Mouse (Mus musculus): Measurements from ENCODE around the gene Tmem38b. TPM values are rescaled to one million over a fixed set of nuclear protein-coding genes. Genes with fewer than 3 reads are reported as not detected.
A peak's percentile ranks its signal among the peaks of the same experiment; 100 is the strongest.

Gene Tmem38b
- polyA plus RNA-seq (2016; fragmentation: Nextera tagmentation; extraction: Ambion mirVana), result 7.6 and 7.7 TPM in 2 replicates

GRCm38 (mm10) chr4:53825821-53826605 is at the start of gene Tmem38b:
Gene Tmem38b (plus strand): TSS chr4:53826045.
- Histone ChIP-seq H3K4me3 (replicated peaks) (peak within 1 kb of the TSS; percentile 83), H3K27me3 (no peaks in the 10 kb centered on the region), H3K27ac (no peak within 1 kb of the TSS), H3K36me3 (no peaks in the 10 kb centered on the region), H3K4me2 (peak within 1 kb of the TSS; percentile 62), H3K9me3 (no peaks in the 10 kb centered on the region), H3K9ac (replicated peaks) (peak within 1 kb of the TSS; percentile 73), H3K4me1 (replicated peaks) (0 out of 2 replicates have a peak, but pooled peaks cover 5% of the 10 kb centered on the region)
- WGBS, result under 1% methylated on average over 55 of the region's 55 CpGs
- ATAC-seq (ENCODE audit: insufficient number of reproducible peaks, insufficient read depth, low FRiP score, low TSS enrichment, low read depth), result peak; percentile 83

- no peaks in the 10 kb centered on the region for H3K36me3 ChIP-seq
- no peaks in the 10 kb centered on the region for H3K9me3 ChIP-seq
- no peak overlapping the region for H3K4me2 ChIP-seq
- peaks cover 36% of the 10 kb centered on the region for H3K27me3 ChIP-seq
- no peak overlapping the region for H3K4me3 ChIP-seq (replicated peaks)
- peaks cover 8% of the 10 kb centered on the region; the same call in 1 of the 2 replicates for H3K4me1 ChIP-seq (replicated peaks)
- no peak overlapping the region for H3K27ac ChIP-seq
- 55% methylated on average over 4 of the region's 4 CpGs for WGBS
- ATAC-seq (ENCODE audit: insufficient number of reproducible peaks, insufficient read depth, low FRiP score, low TSS enrichment, low read depth), result no peak
- no peak overlapping the region for H3K9ac ChIP-seq (replicated peaks)
These were observed 44.4 kb upstream of the Tmem38b start for GRCm38 (mm10) chr4:53781396-53781795.

- ATAC-seq (ENCODE audit: insufficient number of reproducible peaks, insufficient read depth, low FRiP score, low TSS enrichment, low read depth), result no peak
- no peaks in the 10 kb centered on the region for H3K9me3 ChIP-seq
- H3K9ac ChIP-seq (replicated peaks), result no peak overlapping the region
- WGBS, result 32% methylated on average over 14 of the region's 14 CpGs
- peaks cover 26% of the 10 kb centered on the region for H3K27me3 ChIP-seq
- H3K27ac ChIP-seq, result no peak overlapping the region
- no peak overlapping the region for H3K4me2 ChIP-seq
- H3K4me1 ChIP-seq (replicated peaks), result peaks cover 8% of the 10 kb centered on the region; the same call in 1 of the 2 replicates
- H3K4me3 ChIP-seq (replicated peaks), result no peak overlapping the region
- no peaks in the 10 kb centered on the region for H3K36me3 ChIP-seq
These were observed 43.4 kb upstream of the Tmem38b start for GRCm38 (mm10) chr4:53782216-53783070.

- Histone ChIP-seq H3K9me3 (no peaks in the 10 kb centered on the region), H3K4me2 (no peak overlapping the region), H3K36me3 (no peaks in the 10 kb centered on the region), H3K4me3 (replicated peaks) (no peak overlapping the region), H3K9ac (replicated peaks) (no peak overlapping the region), H3K27me3 (no peaks in the 10 kb centered on the region), H3K27ac (no peak overlapping the region), H3K4me1 (replicated peaks) (no peaks in the 10 kb centered on the region)
- no peak for ATAC-seq (ENCODE audit: insufficient number of reproducible peaks, insufficient read depth, low FRiP score, low TSS enrichment, low read depth)
- WGBS, result 81% methylated on average over 15 of the region's 15 CpGs
These were observed 40.0 kb upstream of the Tmem38b start for GRCm38 (mm10) chr4:53785746-53786398.

GRCm38 (mm10) chr4:53786851-53787250 is 39.0 kb upstream of the Tmem38b start:
- 78% methylated on average over 5 of the region's 5 CpGs for WGBS
- Histone ChIP-seq H3K27ac (no peak overlapping the region), H3K4me2 (no peak overlapping the region), H3K27me3 (no peaks in the 10 kb centered on the region), H3K4me1 (replicated peaks) (no peaks in the 10 kb centered on the region), H3K4me3 (replicated peaks) (no peak overlapping the region), H3K9me3 (no peaks in the 10 kb centered on the region), H3K36me3 (no peaks in the 10 kb centered on the region), H3K9ac (replicated peaks) (no peak overlapping the region)
- ATAC-seq (ENCODE audit: insufficient number of reproducible peaks, insufficient read depth, low FRiP score, low TSS enrichment, low read depth), result no peak

- no peak overlapping the region for H3K4me3 ChIP-seq (replicated peaks)
- no peaks in the 10 kb centered on the region for H3K9me3 ChIP-seq
- H3K27me3 ChIP-seq, result no peaks in the 10 kb centered on the region
- H3K9ac ChIP-seq (replicated peaks), result no peak overlapping the region
- no peaks in the 10 kb centered on the region for H3K36me3 ChIP-seq
- no peak overlapping the region for H3K4me2 ChIP-seq
- WGBS, result 14% methylated on average over 4 of the region's 4 CpGs
- ATAC-seq (ENCODE audit: insufficient number of reproducible peaks, insufficient read depth, low FRiP score, low TSS enrichment, low read depth), result no peak
- no peak overlapping the region for H3K27ac ChIP-seq
- H3K4me1 ChIP-seq (replicated peaks), result no peaks in the 10 kb centered on the region
These were observed 36.5 kb upstream of the Tmem38b start for GRCm38 (mm10) chr4:53789346-53789745.

GRCm38 (mm10) chr4:53794257-53794966 is 31.4 kb upstream of the Tmem38b start:
- no peak overlapping the region for H3K4me2 ChIP-seq
- no peak overlapping the region for H3K27ac ChIP-seq
- H3K9me3 ChIP-seq, result no peaks in the 10 kb centered on the region
- no peaks in the 10 kb centered on the region for H3K36me3 ChIP-seq
- H3K27me3 ChIP-seq, result peaks cover 5% of the 10 kb centered on the region; the same call in 1 of the 2 replicates
- no peak overlapping the region for H3K9ac ChIP-seq (replicated peaks)
- no peaks in the 10 kb centered on the region for H3K4me1 ChIP-seq (replicated peaks)
- 95% methylated on average over 5 of the region's 5 CpGs for WGBS
- no peak overlapping the region for H3K4me3 ChIP-seq (replicated peaks)
- ATAC-seq (ENCODE audit: insufficient number of reproducible peaks, insufficient read depth, low FRiP score, low TSS enrichment, low read depth), result no peak

GRCm38 (mm10) chr4:53795086-53795485 is 30.8 kb upstream of the Tmem38b start:
- peaks cover 5% of the 10 kb centered on the region; the same call in 1 of the 2 replicates for H3K27me3 ChIP-seq
- no peak overlapping the region for H3K4me2 ChIP-seq
- H3K4me1 ChIP-seq (replicated peaks), result 0 out of 2 replicates have a peak, but pooled peaks cover 2% of the 10 kb centered on the region
- H3K9ac ChIP-seq (replicated peaks), result no peak overlapping the region
- H3K36me3 ChIP-seq, result no peaks in the 10 kb centered on the region
- H3K27ac ChIP-seq, result no peak overlapping the region
- no peaks in the 10 kb centered on the region for H3K9me3 ChIP-seq
- WGBS, result 56% methylated on average over 2 of the region's 2 CpGs
- ATAC-seq (ENCODE audit: insufficient number of reproducible peaks, insufficient read depth, low FRiP score, low TSS enrichment, low read depth), result no peak
- H3K4me3 ChIP-seq (replicated peaks), result no peak overlapping the region

- 77% methylated on average over 2 of the region's 2 CpGs for WGBS
- no peak overlapping the region for H3K4me3 ChIP-seq (replicated peaks)
- no peaks in the 10 kb centered on the region for H3K9me3 ChIP-seq
- H3K4me2 ChIP-seq, result no peak overlapping the region
- H3K27ac ChIP-seq, result no peak overlapping the region
- peaks cover 5% of the 10 kb centered on the region; the same call in 1 of the 2 replicates for H3K27me3 ChIP-seq
- ATAC-seq (ENCODE audit: insufficient number of reproducible peaks, insufficient read depth, low FRiP score, low TSS enrichment, low read depth), result no peak
- no peak overlapping the region for H3K9ac ChIP-seq (replicated peaks)
- 0 out of 2 replicates have a peak, but pooled peaks cover 2% of the 10 kb centered on the region for H3K4me1 ChIP-seq (replicated peaks)
- H3K36me3 ChIP-seq, result no peaks in the 10 kb centered on the region
These were observed 30.1 kb upstream of the Tmem38b start for GRCm38 (mm10) chr4:53795706-53796105.

- ATAC-seq (ENCODE audit: insufficient number of reproducible peaks, insufficient read depth, low FRiP score, low TSS enrichment, low read depth), result no peak
These were observed 28.7 kb upstream of the Tmem38b start for GRCm38 (mm10) chr4:53796865-53797772.

More at GRCm38 (mm10) chr4:53796865-53797772, 28.7 kb upstream of the Tmem38b start:
- Histone ChIP-seq H3K9me3 (no peaks in the 10 kb centered on the region), H3K4me3 (replicated peaks) (no peak overlapping the region), H3K27me3 (peaks cover 5% of the 10 kb centered on the region; the same call in 1 of the 2 replicates), H3K27ac (no peak overlapping the region), H3K4me2 (no peak overlapping the region), H3K9ac (replicated peaks) (no peak overlapping the region), H3K4me1 (replicated peaks) (0 out of 2 replicates have a peak, but pooled peaks cover 2% of the 10 kb centered on the region), H3K36me3 (no peaks in the 10 kb centered on the region)
- WGBS, result 31% methylated on average over 18 of the region's 18 CpGs

Measured in limb, embryonic 12.5 days (tissue).